Mouse (Mus musculus) stomach, postnatal 0 days (tissue): Measurements from ENCODE around the gene Gpha2.

ENCODE experiments used
- CTCF ChIP-seq: IDR thresholded peaks from 2 replicates; pipeline ENCODE4 v1.5.1; 2016; ENCODE audit warnings: antibody characterized with exemption, low read depth, mild to moderate bottlenecking, moderate library complexity
- EP300 ChIP-seq: optimal IDR thresholded peaks from 2 replicates; pipeline ENCODE3; 2016; ENCODE audit warnings: antibody characterized with exemption

DNA sequence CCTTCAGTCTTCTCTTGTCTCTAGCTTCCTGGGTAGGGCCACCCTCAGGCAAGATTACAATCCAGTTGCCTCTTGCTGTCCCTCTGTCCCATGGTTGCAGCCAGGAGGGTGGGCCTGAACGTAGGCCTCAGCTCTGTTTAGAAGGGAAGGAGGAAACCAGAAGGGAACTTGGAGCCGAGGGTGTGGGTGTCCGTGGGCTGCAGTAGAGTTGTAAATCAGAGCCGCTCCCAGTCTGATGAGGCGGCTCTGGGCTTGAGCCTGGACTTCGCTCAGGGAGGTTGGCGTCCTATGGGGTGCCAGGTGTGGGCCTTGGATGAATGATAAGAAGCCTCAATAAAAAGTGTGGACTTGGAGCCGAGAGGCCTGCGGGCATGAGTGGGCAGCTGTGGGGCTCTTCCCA, 38.0 kb downstream of the Gpha2 start:
- TF ChIP-seq EP300 = no peak
- no peak for TF ChIP-seq CTCF
